ENCODE assay signal across 8 mouse cellular contexts in the genomic region with DNA sequence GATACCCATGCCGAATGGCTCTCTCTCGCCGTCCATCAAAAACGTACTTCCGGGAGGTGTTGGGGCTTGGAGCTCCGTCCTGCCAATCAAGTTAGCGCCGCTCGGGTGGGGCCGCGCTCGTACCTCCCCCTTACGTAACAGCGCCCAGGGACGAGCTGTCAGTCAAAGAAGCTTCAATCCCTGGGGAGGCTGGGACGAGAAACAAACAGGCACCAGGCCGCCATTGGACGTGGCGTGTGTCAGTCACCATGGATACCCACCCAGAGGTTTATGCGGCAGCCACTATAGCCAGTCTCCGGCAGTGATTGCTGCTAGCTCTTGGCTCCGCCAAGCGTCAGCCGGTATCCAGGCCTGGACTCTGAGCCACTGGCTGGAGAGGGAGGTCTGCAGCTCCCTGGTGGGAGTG.
DNase-seq lines count a peak whose midpoint lies in the region; ATAC-seq lines count a peak whose summit lies in the region.

No protein-coding gene starts in this region.

- 0 out of 2 replicates have a peak overlapping the region, but pooled peaks have one; percentile 44 for H3K27ac ChIP-seq in intestine, embryonic 14.5 days (ENCODE audit: low read depth)

- under 1% methylated on average over 24 of the region's 24 CpGs for WGBS in intestine, embryonic 14.5 days

- H3K27me3 ChIP-seq in intestine, embryonic 14.5 days (replicated peaks; ENCODE audit: control insufficient read depth, insufficient read depth, low read length), result no peaks in the 10 kb centered on the region

- no peak overlapping the region for H3K9ac ChIP-seq in intestine, embryonic 14.5 days (ENCODE audit: low read length)

- DNase-seq in adrenal gland, adult 18-20 months (ENCODE audit: low spot score in 2 of 2), result peak; percentile 94 to 95
- peak; percentile 100 for DNase-seq in embryo, embryonic 11 days
- peak; percentile 99 for DNase-seq in gastrocnemius, postnatal 25 days
- DNase-seq in intestine, embryonic 14.5 days (ENCODE audit: low spot score), result peak; percentile 98
- DNase-seq in left cerebral cortex, postnatal 14 days (ENCODE audit: low spot score in 2 of 2), result peak; percentile 100
- peak; percentile 100 for DNase-seq in mesoderm, embryonic 11.5 days (ENCODE audit: low read depth, low spot score)
- peak; percentile 100 for DNase-seq in right cerebral cortex, postnatal 36 days (ENCODE audit: low spot score in 2 of 2)
- DNase-seq in yolk sac, embryonic 10.5 days (ENCODE audit: low spot score), result peak; percentile 100

- H3K4me2 ChIP-seq in intestine, embryonic 14.5 days (ENCODE audit: low read length), result peak overlapping the region; percentile 45

- H3K36me3 ChIP-seq in intestine, embryonic 14.5 days (ENCODE audit: control insufficient read depth, insufficient read depth, low read length), result peaks cover 5% of the 10 kb centered on the region

- H3K9me3 ChIP-seq in intestine, embryonic 14.5 days (ENCODE audit: control insufficient read depth, low read length), result no peaks in the 10 kb centered on the region

- peaks cover 8% of the 10 kb centered on the region for H3K4me1 ChIP-seq in intestine, embryonic 14.5 days (replicated peaks; ENCODE audit: control insufficient read depth, insufficient read depth, low read length)

- peak overlapping the region; percentile 88 for H3K4me3 ChIP-seq in intestine, embryonic 14.5 days (ENCODE audit: low read depth, low read length)

- ATAC-seq in intestine, embryonic 14.5 days (replicated peaks; ENCODE audit: low FRiP score, low TSS enrichment, low read depth), result peak; percentile 99

- intact Hi-C loops in left cerebral cortex, postnatal 14 days (cut with DNase I), result no loop called here

Comparison
In these comparisons a context has a peak if more than half of its experiments do, and no peak if none do; other contexts are left out.
1. Peak in every context shown above with its lines: DNase-seq, ATAC-seq, H3K4me3 ChIP-seq and H3K27ac ChIP-seq.